Mouse (Mus musculus) lung, embryonic 16.5 days (tissue): ENCODE results near the gene Chmp2b. TPM values are rescaled to one million over a fixed set of nuclear protein-coding genes. Genes with fewer than 3 reads are reported as not detected.

Experiments used
- polyA plus RNA-seq: library from polyadenylated mRNA; unstranded; fragments of >200 nt; fragmentation: Nextera tagmentation; extraction: Ambion mirVana; gene quantifications from 2 replicates; pipeline ENCODE4 v1.2.1, GENCODE M21; 2015

Gene Chmp2b
- polyA plus RNA-seq, 1 experiment from 2014 or later: 90.6 TPM

Other genes starting within 250 kb of the Chmp2b start
- not detected in 2 replicates for gene Pou1f1, start 42.2 kb downstream of the Chmp2b start, polyA plus RNA-seq